9 mouse cellular contexts compared by ENCODE assay signal in genomic region chr13:9562921-9563320, GRCm38 (mm10).
DNase-seq lines count a peak whose midpoint lies in the region; ATAC-seq and TF ChIP-seq lines count a peak whose summit lies in the region.
"Had no signal": no experiment of that assay in that cellular context is flagged by ENCODE, and none has a peak within 500 bp of the region (broad histone marks: within the 10 kb centered on the region; RNA-seq: fewer than 3 reads in every experiment).

No protein-coding gene starts in this region.

- TF ChIP-seq EP300 in MEL (IDR thresholded peaks at IDR 0.05; ENCODE audit: low read depth in 1 of 2, low read length in 2 of 2) = no peak
- TF ChIP-seq EP300 in lung, postnatal 0 days (IDR thresholded peaks at IDR 0.05) = no peak

- no peaks in the 10 kb centered on the region for H3K4me1 ChIP-seq in heart, embryonic 10.5 days
- H3K4me1 ChIP-seq in MEL (ENCODE audit: control insufficient read depth in 1 of 2, insufficient read depth in 2 of 2, low read length in 2 of 2) = no peaks in the 10 kb centered on the region
- no peaks in the 10 kb centered on the region for H3K4me1 ChIP-seq in lung, postnatal 0 days (ENCODE audit: insufficient read depth, low read depth, low read length)

- TF ChIP-seq POLR2A in MEL (IDR thresholded peaks at IDR 0.05; ENCODE audit: control insufficient read depth in 1 of 2, insufficient read depth in 1 of 2, low read depth in 1 of 2, low read length in 2 of 2, poor library complexity in 1 of 2) = no peak

- H3K27me3 ChIP-seq in heart, embryonic 10.5 days (ENCODE audit: insufficient read depth, poor library complexity, severe bottlenecking) = no peaks in the 10 kb centered on the region
- H3K27me3 ChIP-seq in MEL (ENCODE audit: control insufficient read depth in 1 of 2, insufficient read depth in 2 of 2, low read length in 2 of 2) = no peaks in the 10 kb centered on the region
- no peaks in the 10 kb centered on the region for H3K27me3 ChIP-seq in lung, postnatal 0 days (replicated peaks; ENCODE audit: insufficient read depth, low read length)

- no peaks in the 10 kb centered on the region for H3K36me3 ChIP-seq in heart, embryonic 10.5 days
- no peaks in the 10 kb centered on the region for H3K36me3 ChIP-seq in MEL (ENCODE audit: control insufficient read depth in 1 of 2, insufficient read depth in 2 of 2, low read length in 2 of 2)
- H3K36me3 ChIP-seq in lung, postnatal 0 days (ENCODE audit: insufficient read depth, low read length) = peaks cover 2% of the 10 kb centered on the region; the same call in 1 of the 2 replicates

- no peak overlapping the region for H3K4me3 ChIP-seq in heart, embryonic 10.5 days
- no peak overlapping the region for H3K4me3 ChIP-seq in MEL (ENCODE audit: control insufficient read depth in 1 of 2, insufficient read depth in 1 of 2, low read depth in 2 of 2, low read length in 2 of 2)
- H3K4me3 ChIP-seq in lung, postnatal 0 days (ENCODE audit: low read depth, low read length) = no peak overlapping the region
- H3K4me3 ChIP-seq: erythroblast, embryonic 14.5 days had no signal

- H3K4me2 ChIP-seq in lung, postnatal 0 days (replicated peaks; ENCODE audit: low read depth, low read length) = no peak overlapping the region

- peak; percentile 49 for TF ChIP-seq RAD21 in MEL (IDR thresholded peaks at IDR 0.05; ENCODE audit: low read depth, low read length)

- intact Hi-C loops in heart, postnatal 10 days (cut with DNase I) = loop anchor here (5.0 kb wide), 2 partner anchors 284 to 376 kb away; no protein-coding TSS in a partner anchor

- no peaks in the 10 kb centered on the region for H3K79me2 ChIP-seq in MEL (ENCODE audit: control insufficient read depth, insufficient read depth, low read length, poor library complexity)

- WGBS in heart, embryonic 10.5 days = 11% methylated on average over 2 of the region's 2 CpGs
- WGBS in lung, postnatal 0 days = 11% methylated on average over 2 of the region's 2 CpGs

- TF ChIP-seq CTCF in MEL (IDR thresholded peaks at IDR 0.05 in 2 of 3, conservative IDR thresholded peaks at IDR 0.05 in 1 of 3; ENCODE audit: control insufficient read depth in 1 of 3, insufficient read depth in 1 of 3, low read depth in 2 of 3, low read length in 3 of 3, poor library complexity in 1 of 3, severe bottlenecking in 1 of 3) = peak; percentile 64 to 74 (median 72)
- TF ChIP-seq CTCF in lung, postnatal 0 days (IDR thresholded peaks at IDR 0.05) = peak; percentile 77

- peak; percentile 31 to 60 for DNase-seq in heart, postnatal 10 days
- no peak for DNase-seq in heart, embryonic 10.5 days (ENCODE audit: low spot score)
- DNase-seq in 3T3-L1 (ENCODE audit: low read depth, low spot score) (peak; percentile 41), MEL (ENCODE audit: low read depth, low spot score) (peak; percentile 60)
- peak; percentile 41 for DNase-seq in embryo, embryonic 11 days
- peak; percentile 71 for DNase-seq in lung, postnatal 0 days (ENCODE audit: low spot score)
- peak; percentile 27 for DNase-seq in thymus, postnatal 0 days (ENCODE audit: low spot score)
- DNase-seq in right cerebral cortex, postnatal 25 days = no peak

- no peak overlapping the region for H3K9ac ChIP-seq in MEL (ENCODE audit: control insufficient read depth, low read depth, low read length, poor library complexity, severe bottlenecking)
- no peak overlapping the region for H3K9ac ChIP-seq in lung, postnatal 0 days (replicated peaks; ENCODE audit: low read depth)

- H3K9me3 ChIP-seq in heart, embryonic 10.5 days = no peaks in the 10 kb centered on the region
- no peaks in the 10 kb centered on the region for H3K9me3 ChIP-seq in MEL (replicated peaks; ENCODE audit: insufficient read depth, low read length)
- H3K9me3 ChIP-seq in lung, postnatal 0 days (ENCODE audit: low read length) = no peaks in the 10 kb centered on the region

- ATAC-seq in lung, postnatal 0 days = peak; percentile 48

- H3K27ac ChIP-seq in heart, embryonic 10.5 days = no peak overlapping the region
- no peak overlapping the region for H3K27ac ChIP-seq in MEL (ENCODE audit: control insufficient read depth, low read depth, low read length)
- no peak overlapping the region for H3K27ac ChIP-seq in lung, postnatal 0 days (ENCODE audit: low read length)

TF ChIP-seq in MEL, 35 proteins besides CTCF, POLR2A, EP300 and RAD21:
- TF ChIP-seq ZC3H11A (IDR thresholded peaks at IDR 0.05; ENCODE audit: low read depth, low read length) (peak; percentile 29; the same call in 1 of the 2 replicates), SMC3 (IDR thresholded peaks at IDR 0.05; ENCODE audit: low read depth, low read length) (peak; percentile 75), MYB (IDR thresholded peaks at IDR 0.05; ENCODE audit: low read depth, low read length) (no peak)

Comparison
In these comparisons a context has a peak if more than half of its experiments do, and no peak if none do; other contexts are left out.
1. DNase-seq: peak in heart, postnatal 10 days (2 of 2), 3T3-L1 (single experiment), MEL (single experiment), embryo, embryonic 11 days (single experiment), lung, postnatal 0 days (single experiment) and thymus, postnatal 0 days (single experiment); none in heart, embryonic 10.5 days (single experiment) and right cerebral cortex, postnatal 25 days (single experiment).